Mouse (Mus musculus): ENCODE data around the gene Slc13a3.

Gene Slc13a3

DNA sequence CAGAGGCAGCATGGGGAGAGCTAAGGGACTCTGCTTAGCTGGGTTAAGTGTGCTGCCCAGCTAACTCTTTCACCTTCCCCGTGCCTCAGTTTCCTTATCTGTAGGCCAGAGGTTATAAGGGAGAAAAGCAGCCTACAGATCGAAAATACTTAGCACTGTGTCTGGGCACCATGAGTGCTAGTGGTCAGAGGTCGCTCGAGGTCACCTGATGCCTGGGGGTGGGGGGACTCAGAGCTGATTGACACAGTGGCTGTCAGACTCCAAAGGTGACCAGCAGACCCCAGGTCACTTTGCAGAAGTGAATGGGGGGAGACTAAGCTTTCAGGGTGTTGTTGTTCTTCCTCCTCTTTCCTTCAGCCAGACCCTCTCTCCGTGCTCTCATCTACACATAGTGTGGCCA is 58.7 kb downstream of the Slc13a3 start:
- DNase-seq (ENCODE audit: low read depth, low spot score) = no peak

DNA sequence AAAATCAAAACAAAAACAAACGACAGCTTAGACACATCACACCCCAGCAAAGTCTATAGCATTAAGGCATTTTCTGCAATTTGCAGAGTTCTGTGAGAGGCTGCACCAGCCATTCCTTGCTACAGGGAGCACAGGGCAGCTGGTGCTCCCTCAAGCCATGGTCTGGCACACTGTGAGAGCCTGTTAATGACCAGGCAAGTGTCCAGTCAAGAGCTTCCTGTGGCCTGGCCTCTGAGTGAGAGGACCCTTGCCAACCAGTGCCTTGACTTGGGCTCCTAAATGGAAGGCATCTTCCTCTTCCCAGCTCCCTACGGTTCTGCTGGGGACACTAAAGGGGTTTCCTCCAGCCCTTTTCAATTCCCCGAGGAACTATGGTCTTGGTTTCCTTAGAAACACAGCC is 59.1 kb downstream of the Slc13a3 start:
- DNase-seq (ENCODE audit: low read depth, low spot score) = no peak

DNA sequence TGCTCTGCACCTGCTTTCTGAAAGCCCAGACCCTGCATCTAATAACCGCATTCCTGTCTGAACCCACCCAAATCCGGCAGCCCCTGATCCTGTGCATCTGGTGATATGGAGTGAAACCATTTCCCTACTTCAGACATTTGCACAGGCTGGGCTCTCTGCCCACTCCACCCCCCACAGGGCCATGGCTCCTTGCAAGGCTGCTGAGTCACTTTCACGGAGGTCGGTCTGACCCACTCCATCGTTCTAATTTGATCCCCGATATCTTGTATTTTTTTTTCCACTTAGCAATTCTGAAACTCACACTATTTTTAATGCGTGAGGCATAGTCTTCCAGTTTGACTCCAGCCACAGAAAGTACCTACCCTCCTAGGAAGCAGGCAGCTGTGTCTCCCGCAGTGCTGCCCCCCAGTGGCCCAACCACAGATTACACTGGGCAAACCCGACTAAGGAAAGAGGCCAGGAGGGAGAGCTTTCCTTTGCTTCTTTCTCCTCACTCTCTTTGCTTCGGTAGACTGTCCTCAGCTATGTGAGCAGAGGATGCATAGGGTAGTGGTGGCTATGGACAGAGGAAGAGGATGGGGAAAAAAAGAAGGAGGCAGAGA is 65.2 kb downstream of the Slc13a3 start:
- DNase-seq (ENCODE audit: low read depth, low spot score) = no peak

DNA sequence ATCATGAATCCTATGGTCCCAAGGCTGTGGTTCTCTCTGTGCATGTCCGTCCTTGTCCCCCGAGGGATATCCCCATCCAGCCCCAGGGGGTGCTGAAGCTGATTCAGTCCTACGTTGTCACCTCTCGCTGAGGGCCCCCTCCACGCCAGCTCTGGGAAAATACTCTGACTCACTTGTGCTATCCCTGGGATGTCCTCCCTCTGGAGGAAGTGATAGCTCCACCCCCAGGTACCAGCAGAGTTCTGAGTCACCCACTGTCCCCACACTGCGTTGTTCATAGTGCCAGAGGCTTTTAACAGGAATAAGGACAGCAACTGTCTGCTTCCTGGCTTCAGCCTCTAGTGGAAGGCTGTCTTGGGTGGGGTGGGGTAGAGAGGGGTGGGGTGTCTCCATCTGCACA is 67.7 kb downstream of the Slc13a3 start:
- no peak for DNase-seq (ENCODE audit: low read depth, low spot score)

DNA sequence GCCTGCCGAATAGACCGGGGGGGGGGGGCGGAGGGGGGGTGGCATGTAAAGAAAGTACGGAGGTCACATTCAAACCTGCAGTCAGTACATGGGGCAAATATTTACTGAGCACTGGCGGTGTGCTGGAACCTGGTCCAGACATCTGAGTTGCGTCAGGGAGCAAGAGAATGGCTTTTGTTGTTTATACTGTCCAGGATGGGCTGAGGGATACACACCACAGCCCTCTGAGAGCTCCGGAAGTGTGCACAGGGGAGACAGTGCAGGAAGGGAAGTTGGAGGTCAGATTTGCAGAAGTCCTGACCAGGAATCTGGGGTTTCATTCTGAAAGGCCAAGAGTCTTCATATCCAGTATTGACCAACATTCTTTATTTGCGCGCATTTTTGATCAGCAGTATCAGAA is 68.1 kb downstream of the Slc13a3 start:
- DNase-seq (ENCODE audit: low read depth, low spot score) = no peak

DNA sequence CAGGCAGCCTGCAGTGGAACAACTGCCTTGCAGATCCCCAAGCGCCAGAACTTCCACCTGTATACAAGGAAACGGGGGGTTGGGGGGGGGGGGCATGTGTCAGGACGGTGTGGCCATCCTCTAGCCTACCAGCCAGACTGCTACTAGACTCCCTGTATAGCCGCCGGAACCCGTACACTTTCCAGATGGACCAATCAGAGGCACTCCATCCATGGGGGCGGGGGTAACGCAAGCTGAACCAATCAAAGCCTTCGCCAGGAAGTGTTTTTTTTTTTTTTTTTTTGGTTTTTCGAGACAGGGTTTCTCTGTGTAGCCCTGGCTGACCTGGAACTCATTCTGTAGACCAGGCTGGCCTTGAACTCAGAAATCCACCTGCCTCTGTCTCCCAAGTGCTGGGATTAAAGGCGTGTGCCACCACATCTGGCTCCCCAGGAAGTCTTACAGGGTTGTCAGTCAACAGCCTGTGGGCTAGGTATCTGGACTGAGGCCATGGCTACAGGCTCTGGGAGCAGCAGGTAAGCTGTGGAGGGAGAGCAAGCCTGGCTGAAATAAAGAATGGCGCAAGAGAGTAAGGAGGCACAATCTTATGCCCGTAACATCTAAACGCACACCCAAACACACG is 74.8 kb downstream of the Slc13a3 start:
- DNase-seq (ENCODE audit: low read depth, low spot score) = no peak

- no peak for DNase-seq (ENCODE audit: low read depth, low spot score)
These were observed 75.4 kb downstream of the Slc13a3 start for GRCm38 (mm10) chr2:165397502-165398163.

- no peak for DNase-seq (ENCODE audit: low read depth, low spot score)
These were observed 76.1 kb downstream of the Slc13a3 start for GRCm38 (mm10) chr2:165396831-165397501.

DNA sequence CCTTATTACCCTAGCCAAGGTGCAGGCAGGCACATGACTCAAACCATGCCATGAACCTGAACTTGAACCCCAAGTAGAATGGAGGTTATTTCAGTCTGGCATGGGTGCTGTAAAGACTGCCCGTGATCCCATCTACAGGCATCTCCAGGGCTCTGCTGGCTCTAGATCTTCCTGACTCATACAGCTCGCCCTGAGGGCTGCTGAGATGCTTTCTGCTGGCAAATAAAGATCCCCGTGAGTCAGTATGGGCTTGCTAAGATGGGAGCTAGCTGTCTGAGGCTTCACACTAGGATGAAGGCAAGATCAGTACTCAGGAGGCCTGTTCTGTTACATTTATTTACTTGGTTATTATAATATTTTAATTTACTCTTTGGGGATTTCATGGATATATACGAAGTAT is 80.9 kb downstream of the Slc13a3 start:
- DNase-seq (ENCODE audit: low read depth, low spot score) = no peak

GRCm38 (mm10) chr2:165391561-165391960 is 81.5 kb downstream of the Slc13a3 start:
- DNase-seq (ENCODE audit: low read depth, low spot score) = no peak

DNA sequence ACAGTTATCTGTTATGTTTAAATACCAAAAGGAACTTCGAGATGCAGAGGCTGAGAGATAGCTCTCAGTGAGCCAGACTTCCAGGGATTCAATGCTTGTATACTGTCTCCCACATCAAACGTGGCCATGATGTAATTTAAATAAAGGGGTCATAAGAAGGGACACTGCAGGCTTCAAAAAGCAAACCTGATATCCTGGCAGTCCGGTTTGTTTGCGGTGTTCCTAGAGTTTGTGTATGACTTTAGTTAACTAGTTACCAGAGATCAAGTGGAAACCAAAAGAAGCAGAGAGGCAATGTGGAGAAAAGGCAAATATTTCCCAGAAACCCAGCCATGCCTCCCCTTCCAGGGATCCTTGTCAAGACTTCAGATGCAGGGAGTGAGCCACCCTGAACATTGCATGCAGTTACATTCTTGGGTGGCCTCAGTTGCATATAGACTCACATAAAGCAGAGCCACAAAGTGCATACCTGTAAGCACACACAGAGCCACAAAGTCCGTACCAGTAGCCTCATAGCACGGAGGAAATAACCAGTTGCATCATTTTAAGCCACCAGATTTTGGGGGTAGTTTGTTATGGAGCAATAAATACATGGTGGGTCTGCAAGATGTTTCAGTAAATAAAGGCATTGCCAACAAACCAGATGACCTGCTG is 83.6 kb downstream of the Slc13a3 start:
- no peak for DNase-seq (ENCODE audit: low read depth, low spot score)

- DNase-seq (ENCODE audit: low read depth, low spot score) = peak; percentile 94
These were observed 85.1 kb downstream of the Slc13a3 start, which contains the start of gene Zfp334 for GRCm38 (mm10) chr2:165387844-165388495. TSS of gene Zfp334 (minus strand) at chr2:165388259.

DNA sequence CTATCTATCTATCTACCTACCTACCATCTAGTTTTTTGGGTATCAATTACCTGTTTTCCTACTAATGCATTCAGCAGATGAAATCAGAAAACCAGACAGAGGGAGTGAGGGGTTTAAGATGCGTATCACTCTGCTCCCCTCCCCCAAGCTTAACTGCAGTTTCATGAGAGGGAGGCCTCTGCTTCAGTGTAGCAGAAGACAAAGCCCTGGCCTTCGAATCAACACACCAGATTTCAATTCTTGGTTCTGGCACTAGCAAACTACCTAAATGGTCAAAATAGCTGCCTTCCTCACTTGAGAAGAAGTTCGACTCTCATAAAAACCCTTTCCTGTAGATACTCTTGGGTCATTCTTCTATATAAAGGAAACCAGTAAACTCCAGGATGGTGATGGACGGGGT is 85.7 kb downstream of the Slc13a3 start:
- DNase-seq (ENCODE audit: low read depth, low spot score) = no peak

GRCm38 (mm10) chr2:165380050-165380449 is 93.0 kb downstream of the Slc13a3 start:
- DNase-seq (ENCODE audit: low read depth, low spot score) = no peak

- no peak for DNase-seq (ENCODE audit: low read depth, low spot score)
These were observed 97.0 kb downstream of the Slc13a3 start for GRCm38 (mm10) chr2:165376001-165376400.

- DNase-seq (ENCODE audit: low read depth, low spot score) = no peak
These were observed 97.6 kb downstream of the Slc13a3 start for GRCm38 (mm10) chr2:165375478-165375877.

DNA sequence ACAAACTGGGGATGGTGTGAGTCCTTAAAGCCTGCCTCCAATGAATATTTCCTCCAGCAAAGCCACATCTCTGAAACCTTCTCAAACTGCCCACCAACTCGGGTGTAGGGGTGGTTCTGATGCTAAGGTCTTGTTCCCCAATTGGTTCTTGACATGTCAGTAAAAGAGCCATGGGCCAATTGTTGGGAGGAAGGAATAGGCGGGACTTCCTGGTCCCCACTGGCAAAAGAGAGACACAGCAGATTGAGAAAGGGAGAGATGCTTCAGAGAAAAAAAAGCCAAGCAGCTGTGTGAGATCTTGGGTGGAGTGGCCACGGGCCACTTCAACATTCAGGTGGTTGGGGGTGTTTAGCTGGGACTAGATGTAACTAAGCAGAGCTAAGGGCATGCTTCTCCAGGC is 102.0 kb downstream of the Slc13a3 start:
- DNase-seq (ENCODE audit: low read depth, low spot score) = no peak

DNA sequence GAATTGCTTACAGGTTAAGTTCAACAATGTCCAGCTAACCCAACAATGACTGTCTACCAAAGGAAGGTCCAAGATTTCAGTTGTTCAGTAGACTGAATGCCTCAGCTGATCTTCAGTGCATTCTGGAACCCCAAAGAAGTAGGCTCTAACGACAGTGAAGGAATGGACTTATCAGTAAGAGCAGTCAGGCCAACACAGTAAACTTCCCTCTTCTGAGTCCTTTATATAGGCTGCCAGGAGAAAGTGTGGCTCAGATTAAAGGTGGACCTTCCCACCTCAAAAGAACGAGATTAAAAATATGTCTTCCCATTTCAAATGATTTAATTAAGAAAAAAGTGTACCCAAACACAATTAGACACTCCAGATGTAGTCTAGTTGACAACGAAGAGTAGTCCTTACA is 102.7 kb downstream of the Slc13a3 start:
- no peak for DNase-seq (ENCODE audit: low read depth, low spot score)

GRCm38 (mm10) chr2:165368496-165368895 is 104.5 kb downstream of the Slc13a3 start, which contains the start of gene Zfp663:
TSS of gene Zfp663 (minus strand) at chr2:165368729.
- peak; percentile 46 for DNase-seq (ENCODE audit: low read depth, low spot score)

DNA sequence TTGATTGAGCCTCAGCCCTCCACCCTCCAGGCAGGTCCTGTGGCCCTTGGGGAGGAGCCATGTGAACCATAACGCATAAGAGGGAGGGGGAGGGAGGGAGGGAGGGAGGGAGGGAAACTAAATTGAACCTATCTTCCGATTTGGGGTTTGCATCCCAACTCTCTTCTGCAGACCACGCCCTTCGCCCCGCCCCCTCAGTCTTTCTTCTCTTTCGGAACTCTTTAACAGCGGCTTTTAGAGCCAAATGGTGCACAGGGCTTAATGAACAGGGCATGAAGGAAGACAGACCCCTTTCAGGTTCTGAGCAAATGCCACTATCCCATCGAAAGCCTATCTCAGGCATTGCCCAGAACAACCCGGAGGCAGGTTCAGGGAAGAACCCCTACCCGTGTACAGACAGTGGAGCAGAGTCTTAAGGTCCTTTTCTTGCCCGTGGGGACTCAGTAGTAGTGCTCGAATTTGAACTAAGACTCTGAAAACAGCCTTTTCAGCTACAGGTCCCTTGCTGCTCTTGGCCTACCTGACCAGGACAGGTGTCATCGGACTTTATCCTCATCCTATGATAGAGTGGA is 105.1 kb downstream of the Slc13a3 start:
- DNase-seq (ENCODE audit: low read depth, low spot score) = no peak

- DNase-seq (ENCODE audit: low read depth, low spot score) = no peak
These were observed 105.9 kb downstream of the Slc13a3 start for GRCm38 (mm10) chr2:165367047-165367520.

All from embryo, embryonic 11.5 days (tissue).